Mouse (Mus musculus) monocyte, adult 59 days (primary cell): Measurements from ENCODE around the gene Dmrtc2. TPM values are rescaled to one million over a fixed set of nuclear protein-coding genes. Genes with fewer than 3 reads are reported as not detected.

Experiments
- total RNA-seq, 2 experiments: library from RNA; stranded (reverse); gene quantifications; one replicate each; pipeline ENCODE4 v1.2.4; 2023

Gene Dmrtc2
- total RNA-seq: not detected

DNA sequence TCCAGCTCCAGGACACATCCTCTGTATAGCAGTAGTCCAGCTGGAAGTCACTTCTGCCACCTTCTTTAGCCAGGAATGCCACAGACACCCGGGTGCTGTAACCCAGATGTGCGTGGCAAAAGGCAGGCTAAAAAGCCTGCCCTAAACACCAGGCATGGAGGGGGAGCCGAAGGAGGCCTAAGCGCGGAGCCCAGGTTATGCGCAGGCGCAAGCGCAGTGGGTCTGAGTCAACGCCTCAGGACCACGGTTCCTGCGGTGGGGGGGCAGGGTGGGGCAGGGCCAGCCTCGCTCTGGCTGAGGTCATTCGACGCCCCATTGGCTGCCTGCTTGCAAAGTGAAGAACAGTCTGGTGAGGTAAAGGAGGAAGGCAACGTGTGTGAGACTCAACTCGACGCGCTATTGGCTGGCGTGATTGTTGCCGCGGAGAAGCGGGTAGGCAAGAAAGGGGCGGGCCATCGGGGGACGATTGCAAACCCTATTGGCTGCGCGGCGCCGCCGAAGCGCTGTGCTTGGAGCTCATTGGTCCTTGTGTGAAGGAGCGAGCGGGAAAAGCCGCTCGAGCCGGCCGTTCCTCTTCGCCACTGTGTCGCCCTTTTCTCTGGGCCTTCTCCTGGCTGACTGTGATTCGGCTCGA lies at the start of gene Dmrtc2, which contains the start of gene Lypd4:
TSS of gene Dmrtc2 (plus strand) at position 526 of the 634 bp plus-strand sequence.
TSS of gene Lypd4 (minus strand) at position 410 of the 634 bp plus-strand sequence.

GRCm38 (mm10) chr7:24861913-24862312 lies 7.9 kb upstream of the Dmrtc2 start, which contains the start of gene Gm9844:
Gene Gm9844, plus strand, starts transcription at chr7:24862213.

GRCm38 (mm10) chr7:24883896-24884692 lies 14.2 kb downstream of the Dmrtc2 start, which contains the start of gene Rps19:
Gene Rps19, plus strand, starts transcription at chr7:24884371.

GRCm38 (mm10) chr7:24897224-24897623 lies 27.4 kb downstream of the Dmrtc2 start, which contains the start of gene Cd79a:
Gene Cd79a, plus strand, starts transcription at chr7:24897381.

DNA sequence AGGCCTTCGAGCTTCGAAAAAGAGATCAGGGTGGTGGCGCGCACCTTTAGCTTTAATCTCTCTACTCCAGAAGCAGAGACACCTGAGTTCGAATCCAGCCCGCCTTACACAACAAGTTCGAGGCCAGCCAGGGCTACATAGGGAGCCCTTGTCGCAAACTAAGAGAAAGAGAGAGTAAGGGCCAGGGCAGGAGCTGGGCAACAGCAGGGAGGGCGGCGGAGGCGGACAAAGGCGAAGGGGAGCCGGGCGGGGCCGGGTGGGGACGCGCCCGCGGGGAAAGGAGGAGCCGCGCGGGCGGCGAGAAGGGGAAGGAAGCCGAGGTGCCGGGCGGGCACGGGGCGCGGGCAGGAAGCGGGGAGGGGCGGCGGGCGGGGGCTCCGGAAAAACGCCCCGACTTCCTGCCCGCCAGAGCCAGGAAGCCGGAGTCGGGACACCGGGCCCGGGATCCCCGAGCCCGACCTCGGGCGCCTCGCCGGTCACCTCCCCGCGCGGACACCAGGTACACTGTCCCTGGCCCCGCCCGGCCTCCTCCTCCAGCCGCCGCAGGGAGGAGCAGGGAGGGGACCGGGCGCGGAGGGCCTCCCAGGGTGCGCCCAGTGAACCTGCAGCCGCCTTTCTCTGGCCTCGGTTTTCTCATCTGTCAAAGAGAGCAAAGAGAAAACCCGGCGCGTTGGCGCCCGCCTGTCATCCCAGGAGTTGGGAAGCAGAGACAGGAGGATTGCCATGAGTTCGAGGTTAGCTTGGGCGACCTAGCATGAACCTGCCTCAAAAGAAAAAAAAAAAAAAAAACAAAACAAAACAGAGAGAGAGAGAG lies 33.0 kb downstream of the Dmrtc2 start, which contains the start of gene Arhgef1:
TSS of gene Arhgef1 (plus strand) at position 283 of the 814 bp plus-strand sequence.

Other genes starting within 250 kb of the Dmrtc2 start
- not detected for gene Lypd3, start 233.5 kb upstream of the Dmrtc2 start, total RNA-seq
- gene Tex101, start 193.4 kb upstream of the Dmrtc2 start, total RNA-seq: not detected
- gene BC049730, start 160.8 kb upstream of the Dmrtc2 start, total RNA-seq: under 1 TPM in 1 of 2 experiments, not detected in 1; 0.45 TPM
- gene Gm4763, start 143.1 kb upstream of the Dmrtc2 start, total RNA-seq: under 1 TPM; 0.67 to 0.92 TPM
- gene Cd177, start 109.7 kb upstream of the Dmrtc2 start, total RNA-seq: 100 to 1,000 TPM; 165 to 189 TPM
- not detected for gene Ceacam10, start 92.9 kb upstream of the Dmrtc2 start, total RNA-seq
- gene Gm9844, start 7.8 kb upstream of the Dmrtc2 start, total RNA-seq: 1 to 10 TPM; 2.7 to 4.2 TPM
- not detected for gene Lypd4, start 116 bp upstream of the Dmrtc2 start, total RNA-seq
- gene Rps19, start 14.3 kb downstream of the Dmrtc2 start, total RNA-seq: 1,000 to 10,000 TPM; 1,275 to 1,329 TPM
- gene Cd79a, start 27.3 kb downstream of the Dmrtc2 start, total RNA-seq: 1 to 10 TPM; 2.2 to 5.3 TPM
- 100 to 1,000 TPM; 595 to 645 TPM for gene Arhgef1, start 32.9 kb downstream of the Dmrtc2 start, total RNA-seq
- not detected for gene Gm4881, start 74.4 kb downstream of the Dmrtc2 start, total RNA-seq
- gene Rabac1, start 102.7 kb downstream of the Dmrtc2 start, total RNA-seq: 100 to 1,000 TPM; 143 to 159 TPM
- 100 to 1,000 TPM; 358 to 382 TPM for gene Atp1a3, start 135.9 kb downstream of the Dmrtc2 start, total RNA-seq
- gene Grik5, start 202.3 kb downstream of the Dmrtc2 start, total RNA-seq: 1 to 10 TPM; 1.8 TPM
- gene Zfp574, start 202.5 kb downstream of the Dmrtc2 start, total RNA-seq: 10 to 100 TPM; 12.1 to 13.2 TPM